Mouse (Mus musculus): ENCODE results near the gene 1700020A23Rik. TPM values are rescaled to one million over a fixed set of nuclear protein-coding genes. Genes with fewer than 3 reads are reported as not detected.

The 1700020A23Rik gene
- polyA plus RNA-seq, 1 experiment from 2014 or later, result 0.51 TPM

GRCm38 (mm10) chr2:130424126-130424853 is 19.2 kb downstream of the 1700020A23Rik start, which contains the start of the genes Vps16 and Pced1a:
Gene Vps16, plus strand, starts transcription at chr2:130424339.
Gene Pced1a, minus strand, starts transcription at chr2:130424701.
- ATAC-seq, result peak; percentile 96
- whole genome bisulfite sequencing, result under 1% methylated on average over 57 of the region's 58 CpGs

GRCm38 (mm10) chr2:130425112-130425511 is 20.1 kb downstream of the 1700020A23Rik start:
- WGBS, result 45% methylated on average over 5 of the region's 5 CpGs
- no peaks in the 10 kb centered on the region for H3K36me3 ChIP-seq (ENCODE audit: control insufficient read depth, insufficient read depth, low read length)
- H3K4me2 ChIP-seq (ENCODE audit: low read length), result peak overlapping the region; percentile 87

More at GRCm38 (mm10) chr2:130424126-130424853, 19.2 kb downstream of the 1700020A23Rik start, which contains the start of the genes Vps16 and Pced1a:
- H3K9ac ChIP-seq (ENCODE audit: low read depth, low read length), result peak within 1 kb of the TSS; percentile 73
- peak within 1 kb of the TSS; percentile 86 for H3K4me3 ChIP-seq (ENCODE audit: low read depth, low read length)
- no peaks in the 10 kb centered on the region for H3K36me3 ChIP-seq (ENCODE audit: control insufficient read depth, insufficient read depth, low read length)
- peak within 1 kb of the TSS; percentile 95 for H3K27ac ChIP-seq (ENCODE audit: low read length)
- H3K4me1 ChIP-seq (ENCODE audit: control insufficient read depth, insufficient read depth, low read length), result peaks cover 40% of the 10 kb centered on the region
- H3K27me3 ChIP-seq (ENCODE audit: control insufficient read depth, insufficient read depth, low read depth, low read length), result no peaks in the 10 kb centered on the region
- H3K9me3 ChIP-seq (replicated peaks; ENCODE audit: control insufficient read depth, low read length, poor library complexity, severe bottlenecking), result no peaks in the 10 kb centered on the region
- H3K4me2 ChIP-seq (ENCODE audit: low read length), result peak within 1 kb of the TSS; percentile 90

GRCm38 (mm10) chr2:130429851-130430250 is 24.8 kb downstream of the 1700020A23Rik start:
- H3K36me3 ChIP-seq (ENCODE audit: control insufficient read depth, insufficient read depth, low read length), result peaks cover 4% of the 10 kb centered on the region; the same call in 1 of the 2 replicates
- no peak for ATAC-seq
- H3K4me3 ChIP-seq (ENCODE audit: low read depth, low read length), result no peak overlapping the region
- peaks cover 15% of the 10 kb centered on the region for H3K4me1 ChIP-seq (ENCODE audit: control insufficient read depth, insufficient read depth, low read length)
- no peaks in the 10 kb centered on the region for H3K9me3 ChIP-seq (replicated peaks; ENCODE audit: control insufficient read depth, low read length, poor library complexity, severe bottlenecking)
- no peak overlapping the region for H3K4me2 ChIP-seq (ENCODE audit: low read length)
- no peak overlapping the region for H3K9ac ChIP-seq (ENCODE audit: low read depth, low read length)
- H3K27ac ChIP-seq (ENCODE audit: low read length), result no peak overlapping the region
- WGBS, result 71% methylated on average over 2 of the region's 2 CpGs
- no peaks in the 10 kb centered on the region for H3K27me3 ChIP-seq (ENCODE audit: control insufficient read depth, insufficient read depth, low read depth, low read length)

More at GRCm38 (mm10) chr2:130425112-130425511, 20.1 kb downstream of the 1700020A23Rik start:
- Histone ChIP-seq H3K4me1 (ENCODE audit: control insufficient read depth, insufficient read depth, low read length) (peaks cover 39% of the 10 kb centered on the region), H3K9me3 (replicated peaks; ENCODE audit: control insufficient read depth, low read length, poor library complexity, severe bottlenecking) (no peaks in the 10 kb centered on the region), H3K27me3 (ENCODE audit: control insufficient read depth, insufficient read depth, low read depth, low read length) (no peaks in the 10 kb centered on the region), H3K4me3 (ENCODE audit: low read depth, low read length) (peak overlapping the region; percentile 86), H3K9ac (ENCODE audit: low read depth, low read length) (peak overlapping the region; percentile 73), H3K27ac (ENCODE audit: low read length) (peak overlapping the region; percentile 95)
- ATAC-seq, result no peak

- ATAC-seq, result no peak
- peaks cover 10% of the 10 kb centered on the region for H3K4me1 ChIP-seq (ENCODE audit: control insufficient read depth, insufficient read depth, low read length)
- H3K36me3 ChIP-seq (ENCODE audit: control insufficient read depth, insufficient read depth, low read length), result peaks cover 4% of the 10 kb centered on the region; the same call in 1 of the 2 replicates
- no peak overlapping the region for H3K4me2 ChIP-seq (ENCODE audit: low read length)
- no peaks in the 10 kb centered on the region for H3K9me3 ChIP-seq (replicated peaks; ENCODE audit: control insufficient read depth, low read length, poor library complexity, severe bottlenecking)
- H3K27ac ChIP-seq (ENCODE audit: low read length), result no peak overlapping the region
- no peak overlapping the region for H3K4me3 ChIP-seq (ENCODE audit: low read depth, low read length)
- H3K9ac ChIP-seq (ENCODE audit: low read depth, low read length), result no peak overlapping the region
- 85% methylated on average over 3 of the region's 3 CpGs for WGBS
- H3K27me3 ChIP-seq (ENCODE audit: control insufficient read depth, insufficient read depth, low read depth, low read length), result no peaks in the 10 kb centered on the region
These were observed 25.4 kb downstream of the 1700020A23Rik start for GRCm38 (mm10) chr2:130430484-130430883.

- Histone ChIP-seq H3K27ac (ENCODE audit: low read length) (no peak overlapping the region), H3K4me3 (ENCODE audit: low read depth, low read length) (no peak overlapping the region), H3K27me3 (ENCODE audit: control insufficient read depth, insufficient read depth, low read depth, low read length) (no peaks in the 10 kb centered on the region), H3K9ac (ENCODE audit: low read depth, low read length) (no peak overlapping the region), H3K4me1 (ENCODE audit: control insufficient read depth, insufficient read depth, low read length) (no peaks in the 10 kb centered on the region), H3K36me3 (ENCODE audit: control insufficient read depth, insufficient read depth, low read length) (peaks cover 4% of the 10 kb centered on the region; the same call in 1 of the 2 replicates), H3K4me2 (ENCODE audit: low read length) (no peak overlapping the region), H3K9me3 (replicated peaks; ENCODE audit: control insufficient read depth, low read length, poor library complexity, severe bottlenecking) (no peaks in the 10 kb centered on the region)
- no peak for ATAC-seq
- WGBS, result 89% methylated on average over 3 of the region's 3 CpGs
These were observed 27.1 kb downstream of the 1700020A23Rik start for GRCm38 (mm10) chr2:130432157-130432556.

- 19% methylated on average over 4 of the region's 4 CpGs for WGBS
- Histone ChIP-seq H3K4me1 (ENCODE audit: control insufficient read depth, insufficient read depth, low read length) (no peaks in the 10 kb centered on the region), H3K4me3 (ENCODE audit: low read depth, low read length) (no peak overlapping the region), H3K4me2 (ENCODE audit: low read length) (no peak overlapping the region), H3K9ac (ENCODE audit: low read depth, low read length) (no peak overlapping the region), H3K9me3 (replicated peaks; ENCODE audit: control insufficient read depth, low read length, poor library complexity, severe bottlenecking) (no peaks in the 10 kb centered on the region), H3K27ac (ENCODE audit: low read length) (no peak overlapping the region), H3K36me3 (ENCODE audit: control insufficient read depth, insufficient read depth, low read length) (peaks cover 9% of the 10 kb centered on the region), H3K27me3 (ENCODE audit: control insufficient read depth, insufficient read depth, low read depth, low read length) (no peaks in the 10 kb centered on the region)
- peak; percentile 39; the same call in 1 of the 2 replicates for ATAC-seq
These were observed 28.1 kb downstream of the 1700020A23Rik start for GRCm38 (mm10) chr2:130433152-130433551.

GRCm38 (mm10) chr2:130436769-130437168 is 31.7 kb downstream of the 1700020A23Rik start:
- no peak for ATAC-seq
- H3K9ac ChIP-seq (ENCODE audit: low read depth, low read length), result no peak overlapping the region
- H3K36me3 ChIP-seq (ENCODE audit: control insufficient read depth, insufficient read depth, low read length), result peaks cover 32% of the 10 kb centered on the region
- no peaks in the 10 kb centered on the region for H3K4me1 ChIP-seq (ENCODE audit: control insufficient read depth, insufficient read depth, low read length)
- H3K4me2 ChIP-seq (ENCODE audit: low read length), result no peak overlapping the region
- H3K4me3 ChIP-seq (ENCODE audit: low read depth, low read length), result no peak overlapping the region
- WGBS, result 98% methylated on average over 1 of the region's 1 CpGs
- no peaks in the 10 kb centered on the region for H3K9me3 ChIP-seq (replicated peaks; ENCODE audit: control insufficient read depth, low read length, poor library complexity, severe bottlenecking)
- no peak overlapping the region for H3K27ac ChIP-seq (ENCODE audit: low read length)
- H3K27me3 ChIP-seq (ENCODE audit: control insufficient read depth, insufficient read depth, low read depth, low read length), result no peaks in the 10 kb centered on the region

- no peak for ATAC-seq
- Histone ChIP-seq H3K27me3 (ENCODE audit: control insufficient read depth, insufficient read depth, low read depth, low read length) (no peaks in the 10 kb centered on the region), H3K9me3 (replicated peaks; ENCODE audit: control insufficient read depth, low read length, poor library complexity, severe bottlenecking) (no peaks in the 10 kb centered on the region), H3K27ac (ENCODE audit: low read length) (no peak overlapping the region), H3K4me2 (ENCODE audit: low read length) (no peak overlapping the region), H3K9ac (ENCODE audit: low read depth, low read length) (no peak overlapping the region), H3K4me1 (ENCODE audit: control insufficient read depth, insufficient read depth, low read length) (no peaks in the 10 kb centered on the region), H3K36me3 (ENCODE audit: control insufficient read depth, insufficient read depth, low read length) (peaks cover 39% of the 10 kb centered on the region), H3K4me3 (ENCODE audit: low read depth, low read length) (no peak overlapping the region)
- 91% methylated on average over 3 of the region's 3 CpGs for WGBS
These were observed 33.8 kb downstream of the 1700020A23Rik start for GRCm38 (mm10) chr2:130438861-130439260.

- 93% methylated on average over 4 of the region's 4 CpGs for WGBS
These were observed 34.9 kb downstream of the 1700020A23Rik start for GRCm38 (mm10) chr2:130439840-130440480.

More at GRCm38 (mm10) chr2:130439840-130440480, 34.9 kb downstream of the 1700020A23Rik start:
- H3K9ac ChIP-seq (ENCODE audit: low read depth, low read length), result no peak overlapping the region
- no peak for ATAC-seq
- peaks cover 39% of the 10 kb centered on the region for H3K36me3 ChIP-seq (ENCODE audit: control insufficient read depth, insufficient read depth, low read length)
- no peaks in the 10 kb centered on the region for H3K27me3 ChIP-seq (ENCODE audit: control insufficient read depth, insufficient read depth, low read depth, low read length)
- no peaks in the 10 kb centered on the region for H3K9me3 ChIP-seq (replicated peaks; ENCODE audit: control insufficient read depth, low read length, poor library complexity, severe bottlenecking)
- H3K4me2 ChIP-seq (ENCODE audit: low read length), result no peak overlapping the region
- H3K4me3 ChIP-seq (ENCODE audit: low read depth, low read length), result no peak overlapping the region
- no peaks in the 10 kb centered on the region for H3K4me1 ChIP-seq (ENCODE audit: control insufficient read depth, insufficient read depth, low read length)
- no peak overlapping the region for H3K27ac ChIP-seq (ENCODE audit: low read length)
